Mouse (Mus musculus): ENCODE data around the gene Katnal1.

- no peak for TF ChIP-seq CTCF (IDR thresholded peaks at IDR 0.05; ENCODE audit: control insufficient read depth, insufficient read depth, insufficient read length)
- no peak for TF ChIP-seq USF1 (IDR thresholded peaks at IDR 0.05; ENCODE audit: low read depth)
- TF ChIP-seq MYOD1 (IDR thresholded peaks at IDR 0.05; ENCODE audit: control insufficient read depth, insufficient read length, low read depth): no peak
- TF ChIP-seq MAX (IDR thresholded peaks at IDR 0.05): no peak
- TF ChIP-seq FOSL1 (IDR thresholded peaks at IDR 0.05; ENCODE audit: insufficient read depth, low read length, poor library complexity, severe bottlenecking): no peak
- TF ChIP-seq CEBPB (IDR thresholded peaks at IDR 0.05; ENCODE audit: low read depth): no peak
Observed at GRCm38 (mm10) chr5:148939948-148940382, 10.8 kb upstream of the Katnal1 start.
